ENCODE assay signal across 22 mouse cellular contexts in genomic region chr1:88200456-88200855, GRCm38 (mm10). TPM values are rescaled to one million over a fixed set of nuclear protein-coding genes. Genes with fewer than 3 reads are reported as not detected.
DNase-seq lines count a peak whose midpoint lies in the region; ATAC-seq and TF ChIP-seq lines count a peak whose summit lies in the region.
"Had no signal": no experiment of that assay in that cellular context is flagged by ENCODE, and none has a peak within 500 bp of the region (broad histone marks: within the 10 kb centered on the region; RNA-seq: fewer than 3 reads in every experiment).

Ugt1a2 (plus strand) TSS chr1:88200601.

- 71% methylated on average over 7 of the region's 7 CpGs for WGBS in kidney, embryonic 14.5 days
- 58% methylated on average over 7 of the region's 7 CpGs for WGBS in kidney, postnatal 0 days

- no peak within 1 kb of the TSS; the same call in 1 of the 2 replicates for H3K9ac ChIP-seq in kidney, embryonic 14.5 days (ENCODE audit: low read depth, low read length)
- H3K9ac ChIP-seq in kidney, postnatal 0 days (ENCODE audit: low read depth, low read length), result no peak within 1 kb of the TSS
- H3K9ac ChIP-seq: embryonic facial prominence, embryonic 13.5 days; forebrain, embryonic 12.5 days; heart, embryonic 12.5 days; hindbrain, embryonic 15.5 days had no signal

- ATAC-seq in kidney, embryonic 14.5 days (ENCODE audit: low FRiP score, low TSS enrichment), result no peak
- no peak; the same call in 1 of the 2 replicates for ATAC-seq in kidney, postnatal 0 days (replicated peaks; ENCODE audit: low FRiP score, low read depth)
- ATAC-seq: forebrain, embryonic 16.5 days had no signal

- DNase-seq in kidney, adult 11 months, result peak; percentile 79
- peak; percentile 43 to 78 for DNase-seq in kidney, adult 8-10 months
- peak; percentile 37 for DNase-seq in kidney, postnatal 0 days (ENCODE audit: low spot score)
- DNase-seq in kidney, postnatal 36 days, result peak; percentile 41 to 82
- DNase-seq in adipocyte (ENCODE audit: low spot score), result no peak
- DNase-seq in ovary, adult 18-20 months (ENCODE audit: low spot score), result no peak
- DNase-seq in left cerebral cortex, postnatal 36 days (ENCODE audit: low spot score in 2 of 2), result no peak
- DNase-seq: adrenal gland, postnatal 14 days; gastrocnemius, postnatal 10 days; heart, adult 2 months had no signal

- H3K4me3 ChIP-seq in kidney, embryonic 14.5 days (ENCODE audit: low read length), result no peak within 1 kb of the TSS
- no peak within 1 kb of the TSS for H3K4me3 ChIP-seq in kidney, postnatal 0 days (replicated peaks; ENCODE audit: low read depth, low read length)
- H3K4me3 ChIP-seq: embryonic facial prominence, embryonic 13.5 days; forebrain, embryonic 12.5 days; heart, adult 2 months; heart, embryonic 12.5 days; hindbrain, embryonic 10.5 days; hindbrain, embryonic 15.5 days had no signal

- no peak within 1 kb of the TSS for H3K27ac ChIP-seq in kidney, embryonic 14.5 days (ENCODE audit: low read depth, low read length)
- H3K27ac ChIP-seq in kidney, postnatal 0 days, result peak within 1 kb of the TSS; percentile 52; the same call in 1 of the 2 replicates
- H3K27ac ChIP-seq: embryonic facial prominence, embryonic 13.5 days; forebrain, embryonic 12.5 days; heart, adult 2 months; hindbrain, embryonic 10.5 days; hindbrain, embryonic 15.5 days had no signal

- no peak for TF ChIP-seq CTCF in kidney, postnatal 0 days (IDR thresholded peaks at IDR 0.05; ENCODE audit: low read depth)

- intact Hi-C loops in left cerebral cortex, postnatal 36 days (cut with DNase I), result no loop called here

- no peaks in the 10 kb centered on the region for H3K4me1 ChIP-seq in kidney, embryonic 14.5 days (ENCODE audit: control insufficient read depth, insufficient read depth, low read length)
- peaks cover 4% of the 10 kb centered on the region; the same call in 1 of the 2 replicates for H3K4me1 ChIP-seq in kidney, postnatal 0 days (replicated peaks; ENCODE audit: insufficient read depth, low read length)
- H3K4me1 ChIP-seq: heart, embryonic 12.5 days had no signal

- no peak within 1 kb of the TSS for H3K4me2 ChIP-seq in kidney, embryonic 14.5 days (replicated peaks; ENCODE audit: low read depth, low read length)
- 0 out of 2 replicates have a peak within 1 kb of the TSS, but pooled peaks have one; percentile 5 for H3K4me2 ChIP-seq in kidney, postnatal 0 days (ENCODE audit: low read length)
- H3K4me2 ChIP-seq: embryonic facial prominence, embryonic 13.5 days; forebrain, embryonic 12.5 days; heart, embryonic 12.5 days; hindbrain, embryonic 15.5 days had no signal

- H3K27me3 ChIP-seq in kidney, embryonic 14.5 days (ENCODE audit: control insufficient read depth, insufficient read depth, low read length), result no peaks in the 10 kb centered on the region
- H3K27me3 ChIP-seq in kidney, postnatal 0 days (ENCODE audit: insufficient read depth, low read length), result no peaks in the 10 kb centered on the region
- H3K27me3 ChIP-seq: CH12.LX; embryonic facial prominence, embryonic 13.5 days; forebrain, embryonic 12.5 days; heart, embryonic 12.5 days; hindbrain, embryonic 15.5 days had no signal

- no peaks in the 10 kb centered on the region for H3K36me3 ChIP-seq in kidney, embryonic 14.5 days (ENCODE audit: control insufficient read depth, insufficient read depth, low read length)
- H3K36me3 ChIP-seq in kidney, postnatal 0 days (ENCODE audit: insufficient read depth, low read length), result no peaks in the 10 kb centered on the region
- H3K36me3 ChIP-seq: embryonic facial prominence, embryonic 13.5 days; forebrain, embryonic 12.5 days; heart, embryonic 12.5 days; hindbrain, embryonic 10.5 days had no signal

- no peaks in the 10 kb centered on the region; the same call in 1 of the 2 replicates for H3K9me3 ChIP-seq in kidney, embryonic 14.5 days (ENCODE audit: control insufficient read depth, low read length)
- no peaks in the 10 kb centered on the region for H3K9me3 ChIP-seq in kidney, postnatal 0 days (replicated peaks; ENCODE audit: low read length)
- H3K9me3 ChIP-seq: forebrain, embryonic 12.5 days; heart, embryonic 12.5 days had no signal

RNA-seq across cellular contexts. Expression of gene Ugt1a2, which starts in this region (rescaled TPM):
- polyA plus RNA-seq in kidney, embryonic 14.5 days (2014; fragmentation: Nextera tagmentation; extraction: Ambion mirVana), result 1.5 and 7.3 TPM in 2 replicates
- 176 and 217 TPM in 2 replicates for polyA plus RNA-seq in kidney, postnatal 0 days (2015; fragmentation: Nextera tagmentation; extraction: Ambion mirVana)
- total RNA-seq in left cerebral cortex, postnatal 36 days (2021), result not detected
- total RNA-seq: CH12.LX; gastrocnemius, postnatal 4 days; heart, adult 2 months; heart, postnatal 25 days had no signal
- polyA plus RNA-seq: embryonic facial prominence, embryonic 13.5 days; forebrain, embryonic 12.5 days; forebrain, embryonic 16.5 days; frontal cortex, adult 2 months; heart, adult 2 months; heart, embryonic 12.5 days; heart, embryonic 16.5 days; hindbrain, embryonic 10.5 days; hindbrain, embryonic 15.5 days had no signal

Comparison
In these comparisons a context has a peak if more than half of its experiments do, and no peak if none do; other contexts are left out.
1. RNA of gene Ugt1a2 (polyA plus RNA-seq): 176 to 217 TPM in kidney, postnatal 0 days; 1.5 to 7.3 TPM in kidney, embryonic 14.5 days; every median in the first group is over 10 times any median in the second.
2. DNase-seq: peak in kidney, adult 11 months (single experiment), kidney, adult 8-10 months (2 of 2), kidney, postnatal 0 days (single experiment) and kidney, postnatal 36 days (2 of 2); none in adipocyte (single experiment), ovary, adult 18-20 months (single experiment) and left cerebral cortex, postnatal 36 days (0 of 2).